ENCODE assay signal across 8 mouse cellular contexts in genomic region chr14:19584804-19585667, GRCm38 (mm10). TPM values are rescaled to one million over a fixed set of nuclear protein-coding genes. Genes with fewer than 3 reads are reported as not detected.
A peak's percentile ranks its signal among the peaks of the same experiment; 100 is the strongest.
DNase-seq lines count a peak whose midpoint lies in the region; ATAC-seq lines count a peak whose summit lies in the region.
"Not testable (repeated sequence)": the region's sequence is repeated elsewhere in the genome, so short reads cannot be mapped to it uniquely, and the experiment has no call there.

Gene Gm2237, minus strand, starts transcription at chr14:19585135.

- not testable (repeated sequence) for H3K4me1 ChIP-seq in embryonic facial prominence, embryonic 11.5 days (ENCODE audit: control insufficient read depth, insufficient read depth, low read length)

- H3K27me3 ChIP-seq in embryonic facial prominence, embryonic 11.5 days (ENCODE audit: control insufficient read depth, insufficient read depth, low read length) = not testable (repeated sequence)

- H3K36me3 ChIP-seq in embryonic facial prominence, embryonic 11.5 days (replicated peaks; ENCODE audit: control insufficient read depth, insufficient read depth, low read depth, low read length) = not testable (repeated sequence)

- H3K27ac ChIP-seq in embryonic facial prominence, embryonic 11.5 days (replicated peaks; ENCODE audit: low read depth, low read length) = not testable (repeated sequence)

- WGBS in embryonic facial prominence, embryonic 11.5 days = under 1% methylated on average over 25 of the region's 62 CpGs

- peak within 1 kb of the TSS; percentile 43 for H3K9ac ChIP-seq in embryonic facial prominence, embryonic 11.5 days (replicated peaks; ENCODE audit: low read length)

- intact Hi-C loops in left cerebral cortex, postnatal 10 days (cut with DNase I) = not testable (repeated sequence)

- DNase-seq in T-cell, adult 2 months (ENCODE audit: low spot score) = peak; percentile 25
- DNase-seq in embryonic facial prominence, embryonic 11.5 days (ENCODE audit: low spot score) = peak; percentile 6
- DNase-seq in heart, adult 18-20 months = peak; percentile 32 to 73
- peak in 1 of 2 experiments; percentile 45 for DNase-seq in left cerebral cortex, postnatal 10 days (ENCODE audit: extremely low spot score in 1 of 2, low spot score in 2 of 2)
- peak; percentile 34 for DNase-seq in lung, postnatal 14 days
- peak; percentile 3 for DNase-seq in retina, postnatal 7 days (ENCODE audit: low read depth, low spot score)
- DNase-seq in urinary bladder, postnatal 25 days (ENCODE audit: low spot score) = peak; percentile 4

- H3K4me3 ChIP-seq in embryonic facial prominence, embryonic 11.5 days (ENCODE audit: low read depth, low read length) = peak within 1 kb of the TSS; percentile 41

- not testable (repeated sequence) for ATAC-seq in embryonic facial prominence, embryonic 11.5 days (replicated peaks; ENCODE audit: insufficient number of reproducible peaks, low FRiP score, low TSS enrichment, low read depth); inflammation-experienced regulatory T-cells, adult 6 months

- H3K4me2 ChIP-seq in embryonic facial prominence, embryonic 11.5 days (ENCODE audit: low read depth, low read length) = peak within 1 kb of the TSS; percentile 30

- H3K9me3 ChIP-seq in embryonic facial prominence, embryonic 11.5 days (replicated peaks; ENCODE audit: control insufficient read depth, low read length) = not testable (repeated sequence)

RNA-seq across cellular contexts. Expression of gene Gm2237, which starts in this region (rescaled TPM):
- polyA plus RNA-seq in embryonic facial prominence, embryonic 11.5 days (2014; fragmentation: Nextera tagmentation; extraction: Ambion mirVana) = 3.5 TPM in 2 replicates
- under 1 TPM; 0.51 to 0.62 TPM for total RNA-seq in heart, adult 18-20 months (2021)
- 10 to 100 TPM in 2 of 3 experiments, 1 to 10 TPM in 1; 3.3 to 50.1 (median 11.8) TPM for polyA plus RNA-seq in inflammation-experienced regulatory T-cells, adult 6 months (2017; shearing (Covaris generic))
- total RNA-seq in left cerebral cortex, postnatal 10 days (2021) = 10 to 100 TPM; 12.2 to 12.6 TPM

Comparison
In these comparisons a context has a peak if more than half of its experiments do, and no peak if none do; other contexts are left out.
1. RNA of gene Gm2237 (total RNA-seq): 12.2 to 12.6 TPM in left cerebral cortex, postnatal 10 days; 0.51 to 0.62 TPM in heart, adult 18-20 months; every median in the first group is over 4 times any median in the second.
2. Peak in DNase-seq in heart, adult 18-20 months; RNA of the gene not detected or under 1 TPM.